Comparison of ENCODE assay signal across 8 mouse cellular contexts in genomic region chr5:35756997-35757638, GRCm38 (mm10). TPM values are rescaled to one million over a fixed set of nuclear protein-coding genes. Genes with fewer than 3 reads are reported as not detected.
DNase-seq lines count a peak whose midpoint lies in the region; ATAC-seq and TF ChIP-seq lines count a peak whose summit lies in the region.

No protein-coding gene starts in this region.

- peaks cover 18% of the 10 kb centered on the region for H3K4me1 ChIP-seq in kidney, embryonic 15.5 days
- H3K4me1 ChIP-seq in bone marrow macrophage, adult 2 months (ENCODE audit: control insufficient read depth, insufficient read depth, low read length) = peaks cover 7% of the 10 kb centered on the region; the same call in 1 of the 2 replicates
- peaks cover 15% of the 10 kb centered on the region for H3K4me1 ChIP-seq in forebrain, embryonic 12.5 days
- H3K4me1 ChIP-seq in liver, embryonic 14.5 days (replicated peaks; ENCODE audit: control insufficient read depth in 2 of 2, insufficient read depth in 2 of 2, low read length in 1 of 2) = no peaks in the 10 kb centered on the region

- H3K36me3 ChIP-seq in kidney, embryonic 15.5 days = no peaks in the 10 kb centered on the region
- H3K36me3 ChIP-seq in forebrain, embryonic 12.5 days (replicated peaks) = no peaks in the 10 kb centered on the region
- H3K36me3 ChIP-seq in liver, embryonic 14.5 days (replicated peaks; ENCODE audit: control insufficient read depth, insufficient read depth, low read depth) = no peaks in the 10 kb centered on the region

- TF ChIP-seq CTCF in bone marrow macrophage, adult 2 months (IDR thresholded peaks at IDR 0.05; ENCODE audit: low read depth, low read length) = no peak
- no peak for TF ChIP-seq CTCF in liver, embryonic 14.5 days (IDR thresholded peaks at IDR 0.05; ENCODE audit: low read depth)

- H3K9ac ChIP-seq in kidney, embryonic 15.5 days = 0 out of 2 replicates have a peak overlapping the region, but pooled peaks have one; percentile 8
- H3K9ac ChIP-seq in forebrain, embryonic 12.5 days = peak overlapping the region; percentile 57
- H3K9ac ChIP-seq in liver, embryonic 14.5 days (replicated peaks) = no peak overlapping the region

- H3K4me2 ChIP-seq in kidney, embryonic 15.5 days = peak overlapping the region; percentile 100
- peak overlapping the region; percentile 96 for H3K4me2 ChIP-seq in forebrain, embryonic 12.5 days
- H3K4me2 ChIP-seq in liver, embryonic 14.5 days (ENCODE audit: low read depth) = peak overlapping the region; percentile 82

- no peak for TF ChIP-seq EP300 in liver, embryonic 14.5 days (IDR thresholded peaks at IDR 0.05; ENCODE audit: low read depth)

- H3K27me3 ChIP-seq in kidney, embryonic 15.5 days = peaks cover 52% of the 10 kb centered on the region
- peaks cover 60% of the 10 kb centered on the region for H3K27me3 ChIP-seq in forebrain, embryonic 12.5 days
- H3K27me3 ChIP-seq in liver, embryonic 14.5 days (ENCODE audit: control insufficient read depth, insufficient read depth, low read length) = peaks cover 17% of the 10 kb centered on the region

- peak overlapping the region; percentile 64 for H3K4me3 ChIP-seq in kidney, embryonic 15.5 days (replicated peaks)
- H3K4me3 ChIP-seq in bone marrow macrophage, adult 2 months (ENCODE audit: insufficient read depth, low read length) = peak overlapping the region; percentile 74
- peak overlapping the region; percentile 56 for H3K4me3 ChIP-seq in forebrain, embryonic 12.5 days (replicated peaks)
- peak overlapping the region; percentile 37 to 51 for H3K4me3 ChIP-seq in liver, embryonic 14.5 days (ENCODE audit: insufficient read depth in 1 of 2, low read depth in 2 of 2, low read length in 2 of 2)

- WGBS in kidney, embryonic 15.5 days = 9% methylated on average over 26 of the region's 26 CpGs
- 5% methylated on average over 24 of the region's 26 CpGs for WGBS in forebrain, embryonic 12.5 days
- 7% methylated on average over 24 of the region's 26 CpGs for WGBS in liver, embryonic 14.5 days (ENCODE audit: insufficient replicate concordance)

- H3K27ac ChIP-seq in kidney, embryonic 15.5 days = no peak overlapping the region
- H3K27ac ChIP-seq in bone marrow macrophage, adult 2 months (ENCODE audit: insufficient read depth, low read depth, low read length) = peak overlapping the region; percentile 28; the same call in 1 of the 2 replicates
- 0 out of 2 replicates have a peak overlapping the region, but pooled peaks have one; percentile 42 for H3K27ac ChIP-seq in forebrain, embryonic 12.5 days
- H3K27ac ChIP-seq in liver, embryonic 14.5 days = no peak overlapping the region

- no peak for TF ChIP-seq POLR2A in bone marrow macrophage, adult 2 months (IDR thresholded peaks at IDR 0.05; ENCODE audit: borderline replicate concordance, low read depth, low read length)

- no peaks in the 10 kb centered on the region for H3K9me3 ChIP-seq in kidney, embryonic 15.5 days (replicated peaks)
- no peaks in the 10 kb centered on the region for H3K9me3 ChIP-seq in forebrain, embryonic 12.5 days
- no peaks in the 10 kb centered on the region for H3K9me3 ChIP-seq in liver, embryonic 14.5 days (ENCODE audit: control insufficient read depth, low read length)

- ATAC-seq in kidney, embryonic 15.5 days (replicated peaks; ENCODE audit: low FRiP score) = no peak
- ATAC-seq in forebrain, embryonic 12.5 days (ENCODE audit: low FRiP score) = peak; percentile 31
- ATAC-seq in liver, embryonic 14.5 days (ENCODE audit: insufficient read depth) = peak; percentile 63

- no peak for DNase-seq in kidney, adult 8-10 months
- peak; percentile 83 for DNase-seq in layer of hippocampus, adult 11-12 months (ENCODE audit: low spot score)
- peak in 1 of 3 experiments; percentile 27 for DNase-seq in liver, embryonic 14.5 days (ENCODE audit: low read depth in 3 of 3, low spot score in 3 of 3)
- peak; percentile 31 for DNase-seq in retina, postnatal 7 days (ENCODE audit: low read depth, low spot score)
- DNase-seq in adrenal gland, adult 18-20 months (ENCODE audit: low spot score in 2 of 2) = no peak

RNA-seq across cellular contexts. Expression of gene Ablim2, which starts 0.6 kb away (rescaled TPM):
- polyA plus RNA-seq in kidney, embryonic 15.5 days (2015; fragmentation: Nextera tagmentation; extraction: Ambion mirVana) = 1.7 and 2.7 TPM in 2 replicates
- 3.4 and 5.6 TPM in 2 replicates for polyA plus RNA-seq in bone marrow macrophage, adult 2 months (2012; ENCODE audit: insufficient read depth, insufficient read length, missing spikeins)
- 1.2 and 1.3 TPM in 2 replicates for polyA plus RNA-seq in forebrain, embryonic 12.5 days (2016; fragmentation: Nextera tagmentation; extraction: Ambion mirVana)
- 0.10 and 0.16 TPM in 2 replicates for polyA plus RNA-seq in liver, embryonic 14.5 days (2012; rRNA removed)
- polyA plus RNA-seq in liver, embryonic 14.5 days (2014; fragmentation: Nextera tagmentation; extraction: Ambion mirVana) = 0.13 TPM in 1 of 2 replicates, not detected in the other
- 1 to 10 TPM; 7.5 to 8.0 TPM for total RNA-seq in adrenal gland, adult 18-20 months (2021)

RNA-seq across cellular contexts. Expression of gene Sh3tc1, which starts 17.3 kb away (rescaled TPM):
- polyA plus RNA-seq in kidney, embryonic 15.5 days (2015; fragmentation: Nextera tagmentation; extraction: Ambion mirVana) = 16.6 and 20.4 TPM in 2 replicates
- 18.2 and 23.0 TPM in 2 replicates for polyA plus RNA-seq in bone marrow macrophage, adult 2 months (2012; ENCODE audit: insufficient read depth, insufficient read length, missing spikeins)
- polyA plus RNA-seq in forebrain, embryonic 12.5 days (2016; fragmentation: Nextera tagmentation; extraction: Ambion mirVana) = 3.0 and 4.0 TPM in 2 replicates
- 0.93 and 0.98 TPM in 2 replicates for polyA plus RNA-seq in liver, embryonic 14.5 days (2012; rRNA removed)
- polyA plus RNA-seq in liver, embryonic 14.5 days (2014; fragmentation: Nextera tagmentation; extraction: Ambion mirVana) = 1.5 and 1.8 TPM in 2 replicates
- 10 to 100 TPM; 25.5 to 26.1 TPM for total RNA-seq in adrenal gland, adult 18-20 months (2021)

Comparison
In these comparisons a context has a peak if more than half of its experiments do, and no peak if none do; other contexts are left out.
1. H3K27ac ChIP-seq: peak in bone marrow macrophage, adult 2 months (single experiment) and forebrain, embryonic 12.5 days (single experiment); none in kidney, embryonic 15.5 days (single experiment) and liver, embryonic 14.5 days (single experiment).
2. DNase-seq: peak in layer of hippocampus, adult 11-12 months (single experiment) and retina, postnatal 7 days (single experiment); none in kidney, adult 8-10 months (0 of 2) and adrenal gland, adult 18-20 months (0 of 2).
3. Peak in every context shown above with its lines, with median percentiles within 50 percentile points of each other: H3K4me2 ChIP-seq and H3K4me3 ChIP-seq.